Mouse (Mus musculus) embryo, embryonic 11 days (tissue): ENCODE measurements at regions not wholly inside any gene's neighbourhood (a gene's known extent, or its start where the extent isn't known, plus 50 kb on each side); places are given as distances from the start of the nearest gene placed in this dataset.

Source experiments
- DNase-seq: peaks from one replicate; pipeline ENCODE4 v3.0.0-alpha.2; 2015

DNA sequence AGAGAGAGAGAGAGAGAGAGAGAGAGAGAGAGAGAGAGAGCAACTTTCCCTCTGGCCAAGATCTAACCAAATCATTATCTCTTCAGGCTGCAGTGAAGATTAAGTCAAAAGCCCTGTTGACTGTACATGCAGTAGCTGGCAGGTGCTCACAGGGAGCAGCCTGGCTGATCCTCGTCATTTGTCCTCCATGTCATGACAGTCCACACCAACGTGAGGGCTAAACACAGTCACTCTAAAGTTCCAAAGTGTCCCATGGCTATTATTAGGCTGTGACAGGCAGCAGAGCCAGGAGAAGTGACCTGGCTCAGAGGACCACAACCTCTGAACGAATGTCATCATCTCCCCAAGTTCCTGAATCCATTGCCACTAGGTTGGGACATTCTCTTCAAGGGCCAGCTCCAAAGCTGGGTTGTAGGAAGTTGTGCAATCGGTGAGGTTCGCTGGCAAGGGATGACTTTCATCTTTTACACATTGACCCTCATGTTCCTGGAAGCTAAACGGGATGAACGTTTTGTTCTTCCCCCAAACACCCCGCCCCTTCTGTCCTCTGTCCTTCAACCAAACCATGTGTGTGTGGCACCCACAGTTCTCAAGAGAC lies 138.4 kb downstream of the Tomm20 start:
- no peak for DNase-seq

- no peak for DNase-seq
These were observed 139.1 kb downstream of the Tomm20 start for GRCm38 (mm10) chr8:126806591-126806990.

- no peak for DNase-seq
These were observed 139.5 kb downstream of the Tomm20 start for GRCm38 (mm10) chr8:126806181-126806560.

DNA sequence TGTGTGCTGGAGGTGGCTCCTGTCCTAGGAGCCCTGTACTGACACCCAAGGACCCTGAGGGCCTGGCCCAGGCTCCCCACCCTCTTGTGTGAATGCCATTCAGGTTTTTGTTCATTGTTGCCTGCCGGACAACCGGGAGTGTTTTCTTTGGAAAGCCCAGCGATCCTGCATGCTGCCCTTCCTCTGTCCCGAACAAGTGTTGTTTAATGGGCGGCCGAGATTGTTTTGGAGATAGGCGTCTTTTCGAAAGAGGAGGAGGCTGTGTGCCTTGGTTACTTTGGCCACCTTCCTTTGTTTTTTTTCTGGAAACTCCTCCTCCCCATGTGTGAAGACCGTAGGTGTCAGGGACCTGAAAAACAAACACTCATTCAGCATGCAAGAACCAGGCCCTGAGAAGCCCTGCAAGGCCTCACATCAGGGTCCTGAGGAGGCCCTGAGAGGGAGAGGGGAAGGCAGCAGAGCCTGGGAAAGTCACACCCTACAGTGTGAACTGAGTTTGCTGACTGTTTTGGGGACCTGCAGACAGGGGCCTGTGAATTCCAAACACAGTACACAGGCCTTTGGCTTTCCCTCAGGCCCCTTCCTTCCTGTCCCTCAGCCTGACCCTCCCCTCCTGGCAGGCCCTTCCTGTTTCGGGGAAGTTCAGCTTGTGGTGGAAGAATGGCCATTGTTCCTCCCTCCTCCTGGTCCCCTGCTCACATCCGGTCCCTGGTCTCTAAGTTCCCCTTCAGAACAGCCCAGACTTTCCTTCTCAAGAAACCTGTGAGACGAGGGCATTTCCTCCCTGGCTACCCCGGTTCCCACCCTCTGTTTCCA lies 140.1 kb downstream of the Tomm20 start:
- DNase-seq, result peak; percentile 47

DNA sequence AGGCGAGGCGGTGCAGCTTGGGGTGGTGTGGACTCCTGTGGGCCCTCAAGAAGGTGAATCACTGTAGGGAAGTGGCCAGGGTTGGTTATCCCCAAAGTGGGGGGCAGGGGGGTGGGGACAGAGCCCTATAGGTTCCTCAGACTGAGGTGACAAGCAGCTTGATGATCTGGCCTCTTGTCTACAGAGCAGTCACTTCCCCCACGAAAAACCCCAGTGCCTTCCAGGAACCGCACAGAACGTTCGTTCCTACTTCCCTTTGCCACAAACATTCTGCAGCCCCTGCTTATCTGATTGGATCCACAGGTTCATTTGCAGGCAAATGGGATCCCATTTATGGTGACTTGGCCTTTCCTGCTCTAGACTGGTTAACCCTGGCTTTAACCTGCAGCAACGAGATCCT lies 141.5 kb downstream of the Tomm20 start:
- no peak for DNase-seq

DNA sequence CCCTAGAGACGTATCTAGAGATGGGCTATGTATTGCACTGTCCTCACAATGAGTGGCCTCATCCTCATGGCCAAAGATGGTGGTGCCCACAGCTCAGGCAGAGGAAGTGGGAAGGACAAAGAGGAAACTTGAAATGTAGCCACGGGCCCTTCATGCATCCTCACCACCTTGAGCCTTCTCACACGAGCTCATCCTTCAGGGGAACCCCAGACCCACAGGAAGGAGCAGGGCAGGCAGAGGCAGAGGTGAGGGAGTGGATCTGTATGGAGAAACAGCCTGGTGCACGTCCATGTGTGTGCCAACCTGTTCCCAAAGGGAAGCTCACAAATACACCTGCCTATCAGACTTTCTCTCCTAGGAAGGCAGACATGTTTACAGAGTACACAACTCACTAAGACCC lies 143.0 kb downstream of the Tomm20 start:
- no peak for DNase-seq

DNA sequence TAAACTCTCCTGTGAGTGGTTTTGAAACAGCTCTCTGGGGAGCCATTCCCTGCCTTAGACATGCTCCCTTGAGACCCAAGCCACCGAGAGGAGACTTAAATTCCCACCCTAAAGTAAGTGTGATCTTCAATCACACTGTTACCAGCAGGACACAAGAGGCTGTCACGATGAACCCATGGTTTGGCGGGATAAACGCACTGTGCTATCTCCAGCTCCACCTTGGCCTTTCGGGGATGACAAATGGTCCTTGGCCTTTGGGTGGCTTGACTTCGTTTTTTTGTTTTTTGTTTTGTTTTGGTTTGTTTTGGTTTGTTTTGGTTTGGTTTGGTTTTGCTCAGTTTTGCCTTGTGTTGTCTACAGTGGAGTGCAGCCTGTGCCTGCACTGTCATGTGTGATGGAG lies 144.7 kb downstream of the Tomm20 start:
- no peak for DNase-seq

DNA sequence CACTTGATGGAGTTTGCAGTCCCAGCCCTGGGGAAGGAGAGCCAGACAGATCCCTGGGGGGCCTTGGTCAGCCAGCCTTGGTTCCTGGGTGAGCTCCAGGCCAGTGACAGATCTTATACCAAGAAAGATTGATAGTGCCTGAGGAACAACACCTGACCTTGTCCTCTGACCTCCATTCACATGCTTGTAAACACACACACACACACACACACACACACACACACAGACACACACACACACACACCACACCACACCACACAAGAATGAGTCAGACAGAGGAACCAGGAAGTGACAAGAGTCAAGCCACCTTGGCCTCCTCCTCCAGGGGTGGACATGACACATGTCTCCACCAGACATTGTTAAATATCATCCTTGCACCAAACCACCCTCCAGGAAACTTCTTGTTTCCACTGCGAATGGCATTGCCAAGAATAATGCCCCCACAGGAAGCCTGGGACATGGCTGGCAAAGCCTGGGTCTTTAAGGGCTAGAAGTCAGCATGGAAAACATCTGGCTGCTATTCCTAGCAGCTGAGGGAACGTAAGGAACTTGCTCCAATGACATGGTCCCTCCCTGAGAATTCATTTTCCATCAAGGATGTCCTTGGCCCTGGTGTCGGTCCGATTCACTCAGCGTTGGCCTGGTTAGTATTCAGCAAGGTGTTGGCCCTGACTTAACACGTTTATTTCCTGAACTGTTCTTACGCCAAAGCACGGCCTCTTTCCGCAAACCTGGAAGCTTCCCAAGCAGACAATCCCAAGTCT lies 147.9 kb downstream of the Tomm20 start:
- no peak for DNase-seq

- DNase-seq, result no peak
These were observed 152.0 kb downstream of the Tomm20 start for GRCm38 (mm10) chr8:126793657-126794056.

- DNase-seq, result no peak
These were observed 154.6 kb downstream of the Tomm20 start for GRCm38 (mm10) chr8:126791069-126791468.

DNA sequence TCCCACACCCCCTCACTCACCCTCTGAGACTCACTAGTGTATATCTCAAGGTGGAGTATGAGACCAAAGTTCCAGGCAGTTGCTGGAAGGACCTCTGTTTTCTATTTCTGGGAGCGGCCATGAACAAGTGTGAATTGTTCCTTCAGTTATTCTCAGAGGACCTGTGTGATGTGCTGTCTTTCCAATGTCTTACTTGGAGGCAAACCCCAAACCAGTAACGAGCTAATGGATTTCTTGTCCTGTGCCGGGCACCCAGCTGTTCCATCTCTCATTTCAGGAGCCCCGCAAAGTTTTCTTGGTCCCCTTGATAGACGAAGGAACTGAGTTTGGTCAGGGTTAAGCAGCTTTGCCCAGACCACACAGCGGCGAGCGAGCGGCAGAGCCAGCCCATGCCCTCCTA lies 155.4 kb downstream of the Tomm20 start:
- DNase-seq, result no peak

DNA sequence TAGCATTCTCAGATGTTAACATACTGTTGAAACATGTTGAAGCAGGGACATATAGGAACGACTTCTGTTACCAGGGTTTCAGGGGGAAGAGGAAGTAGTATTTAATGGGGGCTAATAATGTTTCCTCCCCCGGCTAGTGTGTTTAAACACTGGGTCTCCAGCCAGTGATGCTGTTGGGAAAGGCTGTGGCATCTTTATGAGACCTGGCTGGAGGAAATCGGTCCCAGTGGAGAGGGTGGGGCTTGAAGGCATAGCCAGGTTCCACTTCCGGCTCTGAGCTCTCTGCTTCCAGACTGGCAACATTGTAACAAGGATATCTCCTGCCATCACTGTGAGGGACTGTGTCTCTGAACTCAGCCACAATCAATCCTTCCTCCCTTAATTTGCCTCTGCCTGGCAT lies 156.6 kb downstream of the Tomm20 start:
- DNase-seq, result peak; percentile 27

DNA sequence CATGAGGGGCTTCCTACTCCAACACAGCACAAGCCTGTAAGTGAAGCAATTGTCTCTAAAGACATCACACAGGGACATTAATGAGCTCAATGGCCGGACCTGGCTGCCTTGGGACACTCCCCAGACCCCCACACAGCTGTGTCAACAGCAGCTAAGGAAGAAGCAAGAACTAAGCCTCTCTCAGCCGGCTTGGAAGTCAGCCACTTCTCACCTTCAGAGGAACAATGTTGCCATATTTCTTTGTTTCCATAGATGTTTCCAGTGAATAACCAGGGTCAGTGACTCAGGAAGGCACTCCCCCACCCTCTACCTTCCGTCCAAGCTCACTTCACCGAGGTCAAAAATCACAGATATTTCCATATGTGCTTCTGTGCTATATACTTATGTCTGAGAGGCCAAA lies 157.0 kb downstream of the Tomm20 start:
- DNase-seq, result peak; percentile 25

- DNase-seq, result no peak
These were observed 158.2 kb downstream of the Tomm20 start for GRCm38 (mm10) chr8:126787398-126787797.

GRCm38 (mm10) chr8:126785211-126785610 lies 160.4 kb downstream of the Tomm20 start:
- no peak for DNase-seq

GRCm38 (mm10) chr8:126784604-126785003 lies 161.0 kb downstream of the Tomm20 start:
- DNase-seq, result no peak

DNA sequence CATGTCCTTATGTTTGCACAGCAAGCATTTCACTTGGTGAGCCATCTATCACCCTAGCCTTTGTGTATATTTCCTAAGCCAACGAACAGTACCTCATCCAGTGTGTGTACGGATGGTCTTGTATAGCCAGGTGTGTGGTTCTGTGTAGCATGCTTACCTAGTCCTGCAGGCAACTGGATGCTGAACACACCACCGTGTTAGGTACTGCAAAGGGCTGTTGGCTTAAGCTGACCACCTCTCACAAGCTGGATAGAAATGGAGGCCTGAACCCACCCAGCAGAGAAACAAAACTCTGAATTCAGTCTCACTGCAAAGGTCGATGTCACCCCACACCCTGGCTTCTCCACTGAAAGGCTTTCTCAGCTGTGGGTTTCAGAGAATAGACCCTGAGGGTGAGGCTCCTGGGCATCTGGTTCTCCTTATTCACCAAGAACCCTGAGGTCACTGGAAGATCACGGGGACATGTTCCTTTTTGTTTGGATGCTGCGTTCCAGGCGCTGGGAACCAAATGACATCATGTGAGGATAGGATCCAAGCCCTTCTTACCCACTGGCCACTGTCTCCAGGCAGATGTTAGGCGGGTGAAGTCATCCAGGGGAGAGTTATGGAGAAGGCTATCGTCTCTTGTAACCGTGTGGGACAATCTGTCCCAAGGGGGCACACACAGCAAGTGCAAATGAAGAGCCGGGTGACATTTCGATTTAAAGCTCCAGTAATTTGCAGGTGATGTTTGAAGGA lies 161.8 kb downstream of the Tomm20 start:
- DNase-seq, result no peak

- no peak for DNase-seq
These were observed 167.0 kb downstream of the Tomm20 start for GRCm38 (mm10) chr8:126778673-126779072.

DNA sequence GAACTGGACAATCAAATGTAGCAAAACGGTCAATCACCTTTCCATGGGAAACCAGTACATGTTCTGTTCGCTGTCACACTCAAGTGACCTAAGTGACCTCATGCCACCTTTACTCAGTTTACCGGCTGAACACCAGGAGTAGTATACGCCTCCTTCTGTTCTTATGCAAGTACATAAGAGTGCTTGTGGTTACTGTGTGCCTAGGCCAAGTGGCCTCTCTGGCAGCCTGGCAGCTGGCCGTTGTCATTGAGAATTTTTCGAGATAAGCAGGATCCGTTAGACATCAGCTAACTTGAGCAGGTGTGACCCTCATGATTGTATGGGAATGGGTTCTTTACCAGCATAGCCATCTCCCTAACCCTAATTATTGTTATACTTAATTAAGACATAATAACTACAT lies 167.5 kb downstream of the Tomm20 start:
- DNase-seq, result no peak

- DNase-seq, result no peak
These were observed 168.8 kb downstream of the Tomm20 start for GRCm38 (mm10) chr8:126776605-126777469.

GRCm38 (mm10) chr8:126775334-126775733 lies 170.3 kb downstream of the Tomm20 start:
- no peak for DNase-seq

- DNase-seq, result no peak
These were observed 170.8 kb downstream of the Tomm20 start for GRCm38 (mm10) chr8:126774816-126775215.
